Mouse (Mus musculus) gastrocnemius, adult 2 months (tissue): ENCODE data around the gene Plekhg2. TPM values are rescaled to one million over a fixed set of nuclear protein-coding genes. Genes with fewer than 3 reads are reported as not detected.

ENCODE experiments used
- DNase-seq: peaks from one replicate; pipeline ENCODE4 v3.0.0; 2022
- H3K27ac ChIP-seq: fragments of 200-600 bp; 2 replicates; pipeline ENCODE4 v1.8.1; 2022; ENCODE audit warnings: mild to moderate bottlenecking
- H3K4me3 ChIP-seq: fragments of 200-600 bp; 2 replicates; pipeline ENCODE4 v1.8.1; 2022; ENCODE audit warnings: mild to moderate bottlenecking, moderate library complexity
- CTCF ChIP-seq: fragments of 200-600 bp; IDR thresholded peaks from 2 replicates; pipeline ENCODE4 v1.8.1; 2022; ENCODE audit warnings: antibody characterized with exemption, mild to moderate bottlenecking, moderate library complexity
- intact Hi-C: fragments of 180-260 bp; cut with DNase I; formaldehyde crosslinking; loops from one replicate; pipeline ENCODE4 v1.15.1; 2025
- total RNA-seq, 2 experiments: library from RNA; stranded (reverse); gene quantifications; 2 replicates each; pipeline ENCODE4 v1.2.3; 2021

Plekhg2 gene
- total RNA-seq, 2 experiments from 2014 or later = 4.0 to 7.5 TPM

- DNase-seq = peak; percentile 99
- no peak for TF ChIP-seq CTCF
- intact Hi-C loops = loop anchor here (5.0 kb wide), 1 partner anchor 161 kb away; the partner anchor contains the start of gene Dyrk1b
- peak within 1 kb of the TSS; percentile 77 for H3K4me3 ChIP-seq
- peak within 1 kb of the TSS; percentile 96 for H3K27ac ChIP-seq
These were observed 34.0 kb downstream of the Plekhg2 start, which contains the start of gene Supt5 for GRCm38 (mm10) chr7:28338108-28338998. Gene Supt5 (minus strand): TSS chr7:28338746.

DNA sequence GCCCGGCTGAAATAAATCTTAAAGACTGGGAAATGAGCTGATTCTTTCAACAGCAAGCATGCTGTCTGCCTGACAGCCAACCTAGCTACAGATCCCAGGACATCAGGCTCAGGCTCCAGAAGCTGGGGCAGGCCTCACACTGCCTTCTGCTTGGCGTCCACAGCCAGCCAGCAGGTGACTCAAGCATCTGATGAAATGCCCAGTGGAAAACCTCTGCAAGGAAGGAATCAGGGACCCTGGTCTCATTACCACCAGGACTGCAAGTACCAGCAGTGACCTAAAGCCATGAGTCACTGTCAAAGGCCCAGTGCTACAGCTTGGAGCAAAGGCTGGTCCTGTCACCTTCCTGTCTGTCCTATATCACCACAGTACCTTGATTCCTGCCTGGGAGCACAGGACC, 36.9 kb downstream of the Plekhg2 start:
- DNase-seq = no peak
- TF ChIP-seq CTCF = no peak
- Histone ChIP-seq H3K4me3 (no peak overlapping the region), H3K27ac (peak overlapping the region; percentile 31; the same call in 1 of the 2 replicates)
- intact Hi-C loops = loop anchor here (5.0 kb wide), 1 partner anchor 158 kb away; the partner anchor contains the start of gene Dyrk1b

DNA sequence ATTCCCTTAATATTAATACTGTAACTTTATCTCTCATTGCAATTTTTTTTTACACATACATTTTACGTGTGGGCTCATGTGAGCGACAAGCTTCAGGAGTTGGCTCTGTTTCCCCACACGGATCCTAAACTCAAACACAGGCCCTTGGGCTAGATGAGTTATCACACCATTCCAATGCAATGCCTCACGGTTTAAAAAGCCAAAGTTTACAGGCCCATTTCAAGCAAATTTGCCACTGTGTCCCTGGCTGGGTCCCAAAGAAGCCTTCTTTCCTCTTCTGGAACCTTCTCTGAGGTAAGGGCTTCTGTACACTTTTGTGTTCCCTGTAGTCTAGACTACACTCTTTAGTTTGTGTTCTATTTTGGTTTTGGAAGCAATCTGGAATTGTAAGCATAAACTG, 37.9 kb downstream of the Plekhg2 start:
- no peak overlapping the region for H3K4me3 ChIP-seq
- H3K27ac ChIP-seq = peak overlapping the region; percentile 51
- DNase-seq = no peak
- intact Hi-C loops = no loop called here
- TF ChIP-seq CTCF = no peak

DNA sequence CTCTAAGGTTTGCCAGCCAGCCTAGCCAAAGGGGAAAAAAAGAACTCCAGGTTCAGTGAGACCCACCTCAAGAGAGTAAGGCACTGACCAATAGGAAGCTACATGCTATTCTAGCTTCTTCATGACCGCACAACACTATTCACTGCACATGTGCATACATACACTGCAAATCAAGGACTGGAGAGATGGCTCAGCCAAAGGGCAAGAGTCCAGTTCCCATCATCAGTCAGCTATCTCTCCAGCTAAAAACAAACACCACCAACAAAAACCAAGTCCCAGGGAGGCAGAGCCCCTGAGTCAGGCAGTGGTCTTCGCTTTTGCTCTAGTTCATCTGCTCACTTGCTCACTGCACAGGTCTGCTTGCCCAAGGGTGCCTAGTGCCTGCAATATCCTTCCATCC, 44.1 kb downstream of the Plekhg2 start:
- intact Hi-C loops = no loop called here
- DNase-seq = no peak
- H3K4me3 ChIP-seq = no peak overlapping the region
- no peak for TF ChIP-seq CTCF
- no peak overlapping the region for H3K27ac ChIP-seq

- TF ChIP-seq CTCF = peak; percentile 38
- DNase-seq = no peak
- Histone ChIP-seq H3K27ac (no peak overlapping the region), H3K4me3 (no peak overlapping the region)
- intact Hi-C loops = no loop called here
These were observed 45.9 kb downstream of the Plekhg2 start for GRCm38 (mm10) chr7:28326457-28326856.

- no peak overlapping the region for H3K4me3 ChIP-seq
- H3K27ac ChIP-seq = no peak overlapping the region
- DNase-seq = no peak
- no peak for TF ChIP-seq CTCF
- intact Hi-C loops = no loop called here
These were observed 47.1 kb downstream of the Plekhg2 start for GRCm38 (mm10) chr7:28325293-28325692.

DNA sequence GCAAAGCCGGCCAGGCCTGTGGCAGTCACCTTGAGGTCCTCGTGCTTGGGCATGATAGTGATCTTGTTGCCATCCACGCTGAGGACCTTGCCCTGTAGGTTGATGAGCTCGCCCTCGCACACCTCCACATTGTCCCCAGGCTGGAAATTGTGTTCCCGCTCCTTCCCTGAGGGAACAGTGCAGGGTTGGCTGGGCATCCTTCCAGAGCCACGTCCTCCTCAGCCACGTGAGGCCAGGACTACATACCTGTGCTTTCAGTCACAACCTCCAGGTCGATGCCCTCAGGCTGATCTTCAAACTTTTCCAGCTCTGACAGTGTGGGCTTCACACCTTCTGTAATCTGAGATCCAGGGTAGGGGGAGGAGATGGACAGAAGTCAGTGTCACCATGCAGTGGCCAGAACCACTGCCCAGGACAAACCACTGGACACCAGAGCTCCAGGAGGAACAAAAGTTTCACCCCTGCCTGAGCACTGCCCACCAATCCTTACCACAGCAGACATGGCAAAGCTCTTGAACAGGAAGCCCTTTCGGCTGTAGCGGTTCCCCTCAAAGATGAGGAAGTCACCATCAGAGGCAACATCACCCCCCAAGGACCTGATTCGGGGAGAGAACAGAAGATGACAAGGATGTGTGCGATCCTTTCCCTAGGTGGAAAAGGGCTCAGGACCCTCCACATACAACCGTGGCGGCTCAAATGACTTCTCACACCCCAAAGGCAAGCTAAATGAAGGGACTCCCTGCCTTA, 50.3 kb downstream of the Plekhg2 start:
- no peak for TF ChIP-seq CTCF
- intact Hi-C loops = no loop called here

GRCm38 (mm10) chr7:28318714-28319113, 53.7 kb downstream of the Plekhg2 start:
- no peak for TF ChIP-seq CTCF
- DNase-seq = no peak
- intact Hi-C loops = no loop called here
- Histone ChIP-seq H3K4me3 (no peak overlapping the region), H3K27ac (no peak overlapping the region)

More for the DNA sequence above, 50.3 kb downstream of the Plekhg2 start:
- Histone ChIP-seq H3K27ac (no peak overlapping the region), H3K4me3 (no peak overlapping the region)
- no peak for DNase-seq

DNA sequence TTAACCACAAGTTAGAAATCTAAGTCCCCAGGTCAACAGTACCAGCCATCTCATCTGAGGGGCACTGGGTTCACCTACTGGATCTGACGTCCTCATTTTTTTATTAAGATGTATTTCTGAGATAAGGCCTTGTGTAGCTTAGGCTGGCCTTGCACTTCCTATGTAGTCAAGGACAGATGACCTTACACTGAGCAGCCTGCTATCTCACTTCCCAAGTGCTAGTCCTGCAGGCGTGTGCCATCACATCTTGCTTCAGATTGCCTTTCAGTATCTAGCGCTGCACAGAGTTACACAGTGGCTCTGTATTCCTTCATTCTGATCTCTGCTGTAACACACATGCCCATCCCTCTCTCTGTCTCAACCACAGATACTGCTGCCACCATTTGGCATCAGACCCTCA, 54.4 kb downstream of the Plekhg2 start:
- intact Hi-C loops = no loop called here
- no peak for DNase-seq
- Histone ChIP-seq H3K27ac (no peak overlapping the region), H3K4me3 (no peak overlapping the region)
- TF ChIP-seq CTCF = no peak

- DNase-seq = peak; percentile 98
- intact Hi-C loops = loop anchor here (5.0 kb wide), 1 partner anchor 35 kb away; the partner anchor contains the start of gene Eid2b
- Histone ChIP-seq H3K4me3 (peak within 1 kb of the TSS; percentile 75), H3K27ac (peak within 1 kb of the TSS; percentile 89)
- no peak for TF ChIP-seq CTCF
These were observed 60.4 kb downstream of the Plekhg2 start, which contains the start of gene Timm50 for GRCm38 (mm10) chr7:28311926-28312543. Gene Timm50 (minus strand): TSS chr7:28312072.

DNA sequence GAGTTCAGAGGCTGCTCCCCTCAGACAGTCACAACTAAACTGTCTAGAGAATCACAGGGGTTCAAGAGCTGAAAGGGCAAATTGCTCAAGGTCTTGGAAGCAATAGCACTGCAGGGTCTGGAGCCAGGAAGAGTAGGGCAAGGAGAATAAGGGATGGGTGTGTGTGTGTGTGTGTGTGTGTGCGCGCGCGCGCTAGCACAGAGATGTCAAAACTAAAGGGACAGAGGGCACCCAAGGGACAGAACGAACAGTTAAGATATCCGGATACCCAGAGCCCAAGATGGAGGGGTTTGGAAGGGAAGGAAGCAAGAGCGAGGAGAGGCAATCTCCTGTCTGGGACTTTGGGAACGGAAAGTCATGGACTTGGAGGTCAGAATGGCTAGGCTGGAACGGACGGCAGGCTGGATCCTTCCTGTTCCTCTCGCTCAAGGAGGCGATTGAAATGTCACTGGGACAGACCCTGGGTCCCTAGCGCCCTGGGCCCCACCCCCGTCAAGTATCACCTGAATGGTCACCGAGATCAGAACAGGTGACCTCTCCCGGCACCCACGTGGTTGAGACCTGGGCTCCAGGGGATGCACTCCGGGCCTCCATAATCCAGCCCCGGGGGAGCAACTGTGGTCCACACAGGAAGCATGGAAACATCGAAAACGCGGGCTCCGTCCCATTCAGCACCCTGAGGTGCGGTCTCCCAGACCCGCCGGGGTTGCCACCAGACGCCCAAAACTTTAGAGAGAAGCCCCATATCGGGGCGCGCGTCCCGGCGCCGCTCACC, 61.1 kb downstream of the Plekhg2 start:
- DNase-seq = no peak
- intact Hi-C loops = loop anchor here (5.0 kb wide), 1 partner anchor 34 kb away; the partner anchor contains the start of gene Eid2b
- no peak for TF ChIP-seq CTCF
- Histone ChIP-seq H3K27ac (peak overlapping the region; percentile 89), H3K4me3 (peak overlapping the region; percentile 75)
